Mouse (Mus musculus) lung, postnatal 10 days (tissue): ENCODE results near the gene Gltp.

Experiments
- DNase-seq: peaks from one replicate; pipeline ENCODE4 v3.0.0; 2021

Gltp gene

GRCm38 (mm10) chr5:114690633-114691567 lies at the start of gene Gltp:
TSS of gene Gltp (minus strand) at chr5:114690984.
- DNase-seq: peak; percentile 95

GRCm38 (mm10) chr5:114738707-114739241 lies 48.0 kb upstream of the Gltp start:
- DNase-seq: peak; percentile 92

- DNase-seq: peak; percentile 84
Observed at GRCm38 (mm10) chr5:114737090-114737887, 46.5 kb upstream of the Gltp start.

- no peak for DNase-seq
Observed at GRCm38 (mm10) chr5:114733606-114734005, 42.8 kb upstream of the Gltp start.

- no peak for DNase-seq
Observed at GRCm38 (mm10) chr5:114731969-114732368, 41.2 kb upstream of the Gltp start.

- no peak for DNase-seq
Observed at GRCm38 (mm10) chr5:114731498-114731897, 40.7 kb upstream of the Gltp start.

GRCm38 (mm10) chr5:114730129-114730528 lies 39.3 kb upstream of the Gltp start:
- peak; percentile 52 for DNase-seq

GRCm38 (mm10) chr5:114728160-114728559 lies 37.4 kb upstream of the Gltp start:
- no peak for DNase-seq

- DNase-seq: no peak
Observed at GRCm38 (mm10) chr5:114722846-114723245, 32.1 kb upstream of the Gltp start.

GRCm38 (mm10) chr5:114721969-114722368 lies 31.2 kb upstream of the Gltp start:
- no peak for DNase-seq

- no peak for DNase-seq
Observed at GRCm38 (mm10) chr5:114720784-114721183, 30.0 kb upstream of the Gltp start.

GRCm38 (mm10) chr5:114719928-114720270 lies 29.1 kb upstream of the Gltp start:
- no peak for DNase-seq

GRCm38 (mm10) chr5:114719003-114719927 lies 28.5 kb upstream of the Gltp start:
- DNase-seq: no peak

GRCm38 (mm10) chr5:114718483-114718882 lies 27.7 kb upstream of the Gltp start:
- no peak for DNase-seq

GRCm38 (mm10) chr5:114717937-114718336 lies 27.2 kb upstream of the Gltp start:
- no peak for DNase-seq

- DNase-seq: no peak
Observed at GRCm38 (mm10) chr5:114717292-114717691, 26.5 kb upstream of the Gltp start.

- no peak for DNase-seq
Observed at GRCm38 (mm10) chr5:114714551-114714950, 23.8 kb upstream of the Gltp start.

- DNase-seq: no peak
Observed at GRCm38 (mm10) chr5:114709357-114709756, 18.6 kb upstream of the Gltp start.

GRCm38 (mm10) chr5:114708491-114708890 lies 17.7 kb upstream of the Gltp start:
- DNase-seq: no peak

GRCm38 (mm10) chr5:114707265-114708068 lies 16.7 kb upstream of the Gltp start, which contains the start of gene Tchp:
TSS of gene Tchp (plus strand) at chr5:114707760.
- peak; percentile 96 for DNase-seq
